Mouse (Mus musculus): ENCODE measurements at regions not wholly inside any gene's neighbourhood (a gene's known extent, or its start where the extent isn't known, plus 50 kb on each side); places are given as distances from the start of the nearest gene placed in this dataset.
"Not testable (repeated sequence)": the region's sequence is repeated elsewhere in the genome, so short reads cannot be mapped to it uniquely, and the experiment has no call there.

DNA sequence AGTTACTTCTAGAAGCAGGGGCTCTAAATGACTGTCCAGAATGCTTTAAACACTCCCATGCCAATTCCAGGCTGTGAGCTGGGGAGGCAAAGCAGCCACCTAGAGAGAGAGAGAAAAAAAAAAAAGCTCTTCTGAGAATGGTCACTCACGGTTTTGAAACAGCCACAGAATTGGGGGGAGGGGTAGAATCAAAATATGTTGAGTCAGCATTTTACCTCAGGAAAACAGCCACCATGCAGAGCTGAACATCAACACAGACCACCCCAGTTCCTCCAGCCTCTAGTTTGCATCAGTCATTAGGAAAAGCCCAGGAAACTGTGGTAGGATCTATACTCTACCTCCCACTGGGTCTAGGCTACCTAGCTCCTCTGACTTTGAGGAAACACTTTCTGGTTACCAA is 124.1 kb upstream of the Gm5150 start:
- DNase-seq (ENCODE audit: low read depth) = no peak

DNA sequence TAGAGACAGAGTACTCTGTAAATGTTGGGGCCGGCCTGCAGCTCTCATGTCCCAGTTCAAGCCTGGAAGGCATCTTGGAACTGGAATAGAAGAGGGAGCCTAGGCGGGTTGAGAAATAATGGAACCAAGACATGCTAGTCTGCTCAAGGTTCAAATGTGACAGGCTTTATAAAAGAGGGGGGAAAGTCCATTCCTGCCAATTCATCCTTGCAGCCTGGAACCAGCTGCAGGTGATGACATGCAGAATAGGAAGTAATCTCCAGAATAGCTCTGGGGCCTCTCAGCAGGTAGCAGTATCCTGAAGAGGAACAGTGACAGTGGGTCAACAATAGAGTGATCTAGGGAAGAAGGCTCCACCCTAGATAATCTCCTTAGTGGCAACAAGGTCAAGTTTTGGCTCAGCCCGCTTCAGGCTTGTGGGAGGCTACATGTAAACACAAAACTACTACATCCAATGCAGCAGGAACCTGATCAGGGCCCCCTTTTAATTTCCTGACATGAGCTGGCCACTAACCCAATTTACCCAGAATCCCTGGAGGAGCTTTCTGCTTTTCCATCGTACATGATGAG is 119.2 kb upstream of the Gm5150 start:
- DNase-seq (ENCODE audit: low read depth) = not testable (repeated sequence)

DNA sequence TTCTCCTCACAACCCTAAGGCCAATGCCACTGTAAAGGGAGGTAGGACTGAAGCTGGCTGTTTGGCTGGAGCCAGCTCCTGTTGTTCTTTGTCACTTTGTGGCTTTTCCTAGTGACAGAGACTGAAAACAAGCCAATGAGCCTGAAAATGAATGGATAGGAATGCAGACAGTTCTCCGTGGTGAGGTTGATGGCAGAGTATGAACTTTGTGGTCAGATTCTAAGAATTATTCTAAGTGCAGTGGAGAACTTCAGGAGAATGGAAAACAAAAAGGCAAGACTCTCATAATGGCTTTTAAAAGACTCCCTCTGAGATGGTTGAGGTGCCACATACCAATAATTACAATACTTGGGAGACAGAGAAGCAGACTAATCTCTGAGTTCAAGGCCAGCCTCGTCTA is 109.7 kb upstream of the Gm5150 start:
- DNase-seq (ENCODE audit: low read depth) = no peak

DNA sequence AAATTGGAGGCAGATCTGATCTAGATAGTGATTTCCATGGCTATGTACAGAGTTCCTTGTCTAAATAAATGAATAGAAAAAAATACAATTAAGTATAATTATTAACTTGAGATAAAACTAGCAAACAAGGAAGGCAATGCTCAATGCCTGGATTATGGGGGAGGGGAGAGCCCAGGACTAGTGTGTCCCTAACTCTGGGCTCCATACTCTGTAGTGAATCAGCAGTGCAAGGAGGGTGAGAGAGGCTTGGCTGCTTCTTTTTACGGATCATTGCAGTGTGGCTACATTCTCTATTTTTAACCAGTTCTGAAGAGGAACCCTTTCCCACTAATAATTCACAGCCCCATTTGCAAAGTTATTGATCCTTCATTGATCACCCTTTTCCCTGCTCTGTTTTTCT is 101.3 kb upstream of the Gm5150 start:
- DNase-seq (ENCODE audit: low read depth) = no peak

DNA sequence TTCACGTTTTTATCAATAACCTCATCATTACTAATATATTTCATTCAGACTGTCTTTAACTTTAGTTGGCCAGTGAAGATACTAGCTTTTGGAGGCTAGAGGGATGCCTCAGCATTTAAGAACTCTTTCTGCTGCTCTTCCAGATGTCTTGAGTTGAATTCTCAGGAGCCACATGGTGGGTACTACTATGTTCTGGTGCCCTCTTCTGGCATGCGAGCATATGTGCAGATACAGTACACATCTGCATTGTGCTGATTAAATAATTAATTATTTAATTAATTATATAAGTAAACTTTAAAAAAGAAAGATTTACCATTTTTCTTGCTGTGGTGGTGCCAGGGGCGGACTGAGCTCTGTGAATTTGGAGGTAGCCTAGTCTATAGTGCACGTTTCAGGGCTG is 98.8 kb upstream of the Gm5150 start:
- peak; percentile 45 for DNase-seq (ENCODE audit: low read depth)

DNA sequence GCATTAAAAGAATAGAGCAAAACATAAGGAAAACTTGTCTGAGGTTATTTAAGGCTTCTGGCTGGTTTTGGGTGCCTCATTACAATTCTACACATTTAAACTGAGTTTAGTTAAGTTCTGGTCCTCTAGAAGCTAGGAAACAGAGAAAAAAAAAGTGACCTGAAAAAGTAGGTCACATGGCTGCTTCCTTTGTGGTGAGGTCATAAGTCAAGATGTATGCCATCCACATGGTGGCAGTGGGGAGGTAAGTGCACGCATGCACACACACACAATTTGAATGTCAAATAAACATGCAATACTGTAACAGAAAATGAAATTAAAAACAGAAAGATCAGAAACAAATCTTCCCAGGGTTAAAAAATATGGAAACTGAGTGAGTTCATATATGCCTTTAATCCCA is 96.9 kb upstream of the Gm5150 start:
- DNase-seq (ENCODE audit: low read depth) = peak; percentile 23

DNA sequence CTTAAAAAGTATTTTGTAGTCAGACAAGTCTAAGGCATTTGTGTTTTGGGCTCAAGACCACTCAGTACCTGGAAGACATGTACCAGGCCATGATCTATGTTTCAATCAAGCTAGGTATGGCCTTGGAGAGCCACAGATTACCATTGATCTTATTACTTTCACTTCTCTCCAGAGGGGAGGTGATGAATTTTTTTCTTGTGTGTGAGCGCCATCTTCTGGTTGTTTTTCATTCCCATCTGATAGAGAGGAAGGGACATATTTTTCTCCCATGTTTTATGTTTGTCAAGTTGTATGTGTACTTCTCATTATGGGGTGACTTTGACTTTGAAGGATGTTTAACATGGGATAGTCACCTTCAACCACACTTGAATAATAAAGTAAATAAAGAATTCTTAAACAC is 80.3 kb upstream of the Gm5150 start:
- peak; percentile 79 for DNase-seq (ENCODE audit: low read depth)

DNA sequence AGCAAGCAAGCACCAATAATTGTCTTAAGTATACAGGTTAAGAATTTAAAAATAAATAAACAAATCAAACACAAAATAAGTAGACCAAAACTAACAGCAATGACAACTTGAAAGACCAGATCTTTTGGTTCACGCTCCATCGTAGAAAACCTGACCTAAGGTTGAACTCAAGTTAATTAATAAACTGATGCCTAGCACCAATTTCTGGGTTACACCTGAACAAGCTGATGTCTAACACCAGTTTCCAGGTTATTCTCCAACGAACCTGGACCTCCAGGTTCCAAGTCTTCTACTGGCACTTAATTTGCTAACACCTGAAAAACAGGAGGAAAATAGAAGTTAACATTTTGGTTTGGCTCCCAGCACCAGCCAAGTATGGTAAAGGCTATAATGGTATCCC is 79.1 kb upstream of the Gm5150 start:
- DNase-seq (ENCODE audit: low read depth) = no peak

DNA sequence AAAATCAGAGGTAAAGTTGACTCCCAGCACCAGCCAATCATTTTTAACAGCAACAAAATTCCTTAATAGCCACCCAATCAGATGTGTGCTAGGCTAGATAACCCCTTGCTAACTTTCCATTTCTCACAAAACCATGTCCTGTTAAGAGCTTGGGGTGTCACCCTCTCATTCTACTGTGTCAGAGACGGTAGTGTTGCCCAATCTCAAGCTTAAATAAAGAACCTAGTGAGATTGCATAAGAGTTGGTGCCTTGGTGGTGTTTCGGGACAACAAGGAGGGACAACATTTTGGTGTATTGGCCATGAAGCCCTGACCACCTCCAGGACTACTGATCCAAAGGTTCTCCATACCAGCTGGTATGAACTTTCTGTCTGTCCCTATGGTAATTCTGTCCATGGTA is 72.9 kb upstream of the Gm5150 start:
- peak; percentile 60 for DNase-seq (ENCODE audit: low read depth)

DNA sequence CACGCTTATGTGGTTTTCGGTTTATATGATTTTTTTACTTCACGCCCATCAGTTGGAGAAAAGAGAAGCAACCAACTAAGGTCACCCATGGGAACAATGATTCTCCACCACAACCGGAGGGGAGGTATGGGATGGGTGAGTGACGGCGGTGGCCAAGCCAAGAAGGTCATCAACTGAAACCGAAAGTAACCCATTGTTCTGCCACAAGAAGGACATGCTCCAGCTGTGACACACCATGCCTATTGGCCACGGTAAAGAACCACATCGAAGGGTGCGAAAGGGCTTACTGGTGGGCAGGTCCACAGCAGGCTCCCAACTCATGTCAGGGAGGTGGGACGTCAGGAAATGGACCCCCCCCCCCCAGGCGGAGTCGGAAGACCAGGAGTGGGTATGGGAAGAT is 65.7 kb upstream of the Gm5150 start:
- peak; percentile 20 for DNase-seq (ENCODE audit: low read depth)

DNA sequence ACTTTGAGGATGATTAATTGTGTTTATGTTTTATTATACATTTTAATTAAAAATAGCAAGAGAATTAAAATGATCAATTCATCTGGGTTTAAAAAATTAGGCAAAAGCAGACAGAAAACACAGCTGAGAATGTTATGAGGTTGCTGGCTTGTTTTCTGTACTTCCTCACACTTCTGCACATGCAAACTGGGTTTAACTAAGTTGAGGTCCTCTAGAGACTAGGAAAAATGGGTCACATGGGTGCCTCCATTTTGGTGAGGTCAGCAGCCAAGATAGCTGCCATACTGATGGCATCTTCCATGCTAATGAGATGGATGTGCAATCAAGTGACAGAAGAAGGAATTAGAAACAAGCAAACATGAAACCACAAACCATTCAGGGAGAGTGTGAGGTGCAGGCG is 64.7 kb upstream of the Gm5150 start:
- no peak for DNase-seq (ENCODE audit: low read depth)

DNA sequence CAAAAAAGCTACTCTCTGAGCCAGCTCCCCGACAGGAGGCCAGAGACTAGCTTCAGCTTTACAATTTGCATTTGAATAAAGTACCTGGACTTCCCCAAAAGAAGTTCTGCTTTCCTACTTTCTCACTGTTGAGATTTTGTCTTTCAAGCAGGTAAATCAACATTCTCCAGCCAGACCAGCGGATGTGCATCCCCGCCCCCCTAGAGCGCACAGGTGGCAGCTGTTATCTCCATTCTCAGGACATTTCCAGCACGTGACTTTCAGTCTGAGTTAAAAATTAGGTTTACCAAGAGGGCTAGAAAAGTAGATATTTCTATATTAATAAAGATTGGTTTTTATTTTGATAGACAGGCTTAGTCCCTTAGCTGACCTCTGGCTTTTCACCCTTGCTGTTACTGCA is 51.5 kb upstream of the Gm5150 start:
- not testable (repeated sequence) for DNase-seq (ENCODE audit: low read depth)
